Mouse (Mus musculus) lung, postnatal 25 days (tissue): Measurements from ENCODE around the gene Paox.

ENCODE experiments used
- DNase-seq: peaks from one replicate; pipeline ENCODE4 v3.0.0; 2022; ENCODE audit warnings: low spot score

Paox gene

GRCm38 (mm10) chr7:140115583-140116328 lies at the start of gene Paox:
Gene Paox, plus strand, starts transcription at chr7:140115799.
- DNase-seq = peak; percentile 88

GRCm38 (mm10) chr7:140067397-140067796 lies 48.2 kb upstream of the Paox start:
- no peak for DNase-seq

GRCm38 (mm10) chr7:140070042-140070711 lies 45.4 kb upstream of the Paox start:
- no peak for DNase-seq

- no peak for DNase-seq
These were observed 37.9 kb upstream of the Paox start for GRCm38 (mm10) chr7:140077698-140078097.

GRCm38 (mm10) chr7:140078711-140079110 lies 36.9 kb upstream of the Paox start:
- peak; percentile 49 for DNase-seq

- peak; percentile 19 for DNase-seq
These were observed 35.0 kb upstream of the Paox start for GRCm38 (mm10) chr7:140080503-140081156.

- DNase-seq = no peak
These were observed 34.0 kb upstream of the Paox start for GRCm38 (mm10) chr7:140081408-140082241.

- no peak for DNase-seq
These were observed 33.3 kb upstream of the Paox start, which contains the start of gene Caly for GRCm38 (mm10) chr7:140082242-140082678. Gene Caly, minus strand, starts transcription at chr7:140082548.

- DNase-seq = no peak
These were observed 25.0 kb upstream of the Paox start for GRCm38 (mm10) chr7:140090601-140091000.

- no peak for DNase-seq
These were observed 22.6 kb upstream of the Paox start, which contains the start of gene Prap1 for GRCm38 (mm10) chr7:140092924-140093528. Gene Prap1, plus strand, starts transcription at chr7:140093395.

- no peak for DNase-seq
These were observed 20.6 kb upstream of the Paox start for GRCm38 (mm10) chr7:140094954-140095353.

GRCm38 (mm10) chr7:140095556-140095955 lies 20.0 kb upstream of the Paox start:
- no peak for DNase-seq

- DNase-seq = no peak
These were observed 19.5 kb upstream of the Paox start for GRCm38 (mm10) chr7:140096055-140096454.

GRCm38 (mm10) chr7:140098466-140098865 lies 17.1 kb upstream of the Paox start:
- no peak for DNase-seq

- DNase-seq = no peak
These were observed 14.1 kb upstream of the Paox start for GRCm38 (mm10) chr7:140101498-140101897.

- DNase-seq = peak; percentile 85
These were observed 13.4 kb upstream of the Paox start, which contains the start of gene Fuom for GRCm38 (mm10) chr7:140101993-140102860. Gene Fuom, minus strand, starts transcription at chr7:140102441.

GRCm38 (mm10) chr7:140104009-140104408 lies 11.6 kb upstream of the Paox start:
- DNase-seq = no peak

GRCm38 (mm10) chr7:140111943-140112342 lies 3.7 kb upstream of the Paox start:
- DNase-seq = peak; percentile 48

GRCm38 (mm10) chr7:140116329-140117054 lies 893 bp downstream of the Paox start, which contains the start of gene Echs1:
Gene Echs1, minus strand, starts transcription at chr7:140116476.
- peak; percentile 95 for DNase-seq

GRCm38 (mm10) chr7:140120484-140120883 lies 4.9 kb downstream of the Paox start:
- no peak for DNase-seq
